Mouse (Mus musculus): ENCODE results near the gene Tanc2. TPM values are rescaled to one million over a fixed set of nuclear protein-coding genes. Genes with fewer than 3 reads are reported as not detected.

Tanc2 gene
- polyA plus RNA-seq, 1 experiment from 2014 or later, result 12.7 TPM

DNA sequence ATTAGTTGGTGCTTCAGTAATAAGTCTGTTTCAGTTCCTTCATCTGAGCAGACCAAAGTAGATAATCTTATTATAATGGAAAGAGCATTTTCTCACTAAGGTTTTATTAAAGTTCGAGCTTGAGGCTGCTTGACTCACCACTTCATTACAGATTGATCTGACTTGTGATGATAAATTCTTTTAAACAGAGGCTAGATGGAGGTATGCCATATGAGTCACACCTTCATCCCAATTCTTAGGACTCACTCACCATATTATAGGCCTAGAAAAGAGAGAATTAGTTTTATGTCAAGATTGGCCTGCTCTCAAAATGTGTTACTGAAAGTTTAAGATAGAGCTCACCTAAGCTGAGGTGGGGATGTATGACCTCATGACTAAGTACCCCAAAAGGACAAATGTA, 153.4 kb downstream of the Tanc2 start:
- in situ Hi-C loops (cut with MboI; ENCODE audit: low pct_unique_long_range_greater_than_20kb), result no loop called here
- no peak for DNase-seq (ENCODE audit: low read depth, low spot score)

DNA sequence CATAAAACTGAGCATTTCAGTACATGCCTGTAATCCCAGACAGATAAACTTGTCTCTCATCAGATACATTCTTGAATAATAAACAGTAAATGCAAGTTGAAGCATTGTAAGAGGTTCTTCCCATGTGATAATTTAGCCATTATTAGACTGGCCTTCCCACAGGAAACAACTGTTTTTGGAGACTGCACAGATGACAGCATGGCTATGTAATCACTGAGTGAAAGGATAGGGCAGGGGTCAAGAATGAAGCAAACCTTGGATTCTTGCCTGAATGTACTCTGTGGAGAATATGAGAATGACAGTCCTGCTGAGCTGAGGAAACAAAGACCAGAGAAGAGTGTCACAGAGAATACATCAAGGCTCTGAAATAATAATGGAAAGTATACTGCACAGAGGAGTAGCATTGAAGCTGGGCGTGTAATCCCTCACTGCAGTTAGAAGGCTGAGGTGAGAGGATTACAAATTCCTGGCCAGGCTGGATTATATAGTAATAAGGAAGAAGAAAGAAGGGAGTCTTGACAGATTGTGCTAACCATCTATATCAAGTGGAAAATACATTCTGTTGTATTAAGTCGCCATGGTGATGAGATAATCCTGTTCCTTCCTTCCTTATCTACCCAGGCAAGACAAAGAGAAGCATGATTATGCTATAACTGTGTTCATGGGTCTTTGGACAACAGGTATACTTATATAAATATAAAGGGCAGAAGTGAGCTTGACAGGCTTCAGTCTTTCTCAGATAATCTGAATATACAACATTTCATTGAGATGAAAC, 159.7 kb downstream of the Tanc2 start:
- CTCF ChIA-PET, result no interaction called here

More for the DNA sequence above, 153.4 kb downstream of the Tanc2 start:
- POLR2A ChIA-PET, result no interaction called here
- no peak for ATAC-seq
- CTCF ChIA-PET, result interaction anchor here (0.8 to 2.2 kb wide), 2 partner anchors 10 to 55 kb away, joined by 3 to 7 read pairs; no protein-coding TSS in a partner anchor
- TF ChIP-seq CTCF (IDR thresholded peaks at IDR 0.05), result no peak
- no peaks in the 10 kb centered on the region for H3K27me3 ChIP-seq

DNA sequence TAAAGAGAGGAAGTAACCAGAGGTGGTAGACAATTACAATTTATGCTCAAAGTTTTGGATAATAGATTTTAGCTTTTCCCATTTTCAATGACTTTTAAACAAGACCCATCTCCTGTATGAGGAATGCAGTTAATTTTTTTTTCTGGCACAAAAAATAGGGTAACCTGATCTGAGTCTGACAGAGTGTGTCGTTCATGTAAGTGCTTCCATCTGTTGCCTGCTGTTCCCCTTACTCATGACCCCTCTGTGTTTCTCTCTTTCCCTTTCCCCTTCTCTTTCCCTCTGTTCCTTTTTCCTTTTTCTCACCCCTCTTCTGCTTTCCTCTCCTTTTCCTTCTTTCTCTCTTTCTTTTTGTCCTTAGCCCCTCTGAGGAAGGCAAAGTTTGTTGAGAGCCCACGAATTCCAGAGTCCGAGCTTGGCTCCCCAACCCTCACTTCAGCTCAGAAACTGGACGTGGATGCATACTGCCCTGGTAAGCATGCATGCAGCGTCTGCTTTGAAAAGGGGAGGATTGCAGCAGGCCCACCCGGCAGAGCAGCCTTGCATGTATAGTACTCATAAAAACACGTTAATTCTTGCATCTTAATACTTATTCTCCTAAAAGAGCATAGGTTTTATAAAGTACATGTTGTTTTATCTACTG, 168.9 kb downstream of the Tanc2 start:
- TF ChIP-seq CTCF (IDR thresholded peaks at IDR 0.05), result no peak
- no peaks in the 10 kb centered on the region for H3K27me3 ChIP-seq
- no peak for DNase-seq (ENCODE audit: low read depth, low spot score)
- ATAC-seq, result no peak
- in situ Hi-C loops (cut with MboI; ENCODE audit: low pct_unique_long_range_greater_than_20kb), result no loop called here
- POLR2A ChIA-PET, result no interaction called here
- CTCF ChIA-PET, result no interaction called here

More for the DNA sequence above, 159.7 kb downstream of the Tanc2 start:
- TF ChIP-seq CTCF (IDR thresholded peaks at IDR 0.05), result no peak
- ATAC-seq (no peak), DNase-seq (ENCODE audit: low read depth, low spot score) (peak; percentile 4)
- POLR2A ChIA-PET, result interaction anchor here (0.5 kb wide), 1 partner anchor 1323 kb away, joined by 4 read pairs; no protein-coding TSS in a partner anchor
- no peaks in the 10 kb centered on the region for H3K27me3 ChIP-seq
- in situ Hi-C loops (cut with MboI; ENCODE audit: low pct_unique_long_range_greater_than_20kb), result no loop called here

DNA sequence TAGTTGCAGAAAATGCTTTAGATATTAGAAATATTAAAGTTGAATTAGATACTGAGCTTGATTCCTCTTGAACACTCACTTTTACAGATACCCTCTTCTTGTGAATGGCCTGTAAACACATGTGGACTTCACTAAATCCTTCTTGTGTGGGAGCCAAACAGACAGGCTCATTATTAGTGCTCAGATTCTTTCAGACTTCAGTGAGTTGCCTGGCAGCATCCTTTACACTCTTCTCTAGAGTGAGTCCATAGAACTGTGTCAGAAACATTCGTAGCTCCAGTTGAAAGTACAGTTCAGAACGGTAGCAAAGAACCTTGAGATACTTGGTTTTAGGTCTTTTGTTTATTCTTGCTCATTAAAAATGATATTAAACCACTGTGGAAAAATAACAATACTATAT, 169.6 kb downstream of the Tanc2 start:
- in situ Hi-C loops (cut with MboI; ENCODE audit: low pct_unique_long_range_greater_than_20kb), result no loop called here
- ATAC-seq (no peak), DNase-seq (ENCODE audit: low read depth, low spot score) (no peak)
- TF ChIP-seq CTCF (IDR thresholded peaks at IDR 0.05), result no peak
- ChIA-PET CTCF (no interaction called here), POLR2A (no interaction called here)
- no peaks in the 10 kb centered on the region for H3K27me3 ChIP-seq

DNA sequence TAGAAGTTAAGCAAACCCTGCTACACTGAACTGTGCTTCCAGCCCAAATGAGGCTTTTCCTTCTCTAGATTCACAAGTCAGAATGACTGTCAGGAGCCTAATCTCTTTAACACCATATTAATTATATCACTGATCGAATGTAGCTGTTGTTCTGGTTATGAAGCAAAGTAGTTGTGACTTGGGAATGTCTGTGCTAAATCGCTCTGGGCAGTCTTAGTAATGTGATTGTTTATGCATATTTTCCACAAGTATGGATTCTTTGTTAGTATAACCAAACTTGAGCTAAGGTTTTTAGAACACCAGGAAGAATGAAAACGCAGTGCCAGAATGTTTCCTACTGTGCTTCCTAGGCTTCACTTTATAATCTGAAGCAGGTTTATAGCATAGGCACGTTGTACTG, 170.6 kb downstream of the Tanc2 start:
- ATAC-seq, result no peak
- H3K27me3 ChIP-seq, result no peaks in the 10 kb centered on the region
- no peak for TF ChIP-seq CTCF (IDR thresholded peaks at IDR 0.05)
- in situ Hi-C loops (cut with MboI; ENCODE audit: low pct_unique_long_range_greater_than_20kb), result no loop called here
- no peak for DNase-seq (ENCODE audit: low read depth, low spot score)
- ChIA-PET POLR2A (no interaction called here), CTCF (no interaction called here)

DNA sequence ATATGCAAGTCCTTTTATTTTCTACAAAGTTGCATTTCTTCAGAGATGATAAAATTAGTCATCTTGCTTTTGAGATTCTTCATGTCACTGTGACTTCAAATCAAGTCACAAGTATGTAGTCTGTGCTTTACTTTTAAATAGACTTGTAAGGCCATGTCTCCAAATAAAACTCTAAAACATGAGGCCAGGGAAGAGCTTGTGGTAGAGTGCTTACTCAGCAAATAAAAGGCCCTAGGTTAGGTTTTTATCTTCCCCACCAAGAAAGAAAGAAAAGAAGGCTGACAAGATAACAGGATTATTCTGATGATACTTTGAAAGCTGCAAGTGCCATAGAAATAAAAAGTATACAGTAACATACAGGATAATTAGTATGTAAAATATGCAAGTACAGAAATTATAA, 188.0 kb downstream of the Tanc2 start:
- ATAC-seq, result no peak
- no peak for DNase-seq (ENCODE audit: low read depth, low spot score)
- in situ Hi-C loops (cut with MboI; ENCODE audit: low pct_unique_long_range_greater_than_20kb), result no loop called here
- H3K27me3 ChIP-seq, result no peaks in the 10 kb centered on the region
- ChIA-PET POLR2A (no interaction called here), CTCF (no interaction called here)
- TF ChIP-seq CTCF (IDR thresholded peaks at IDR 0.05), result no peak

DNA sequence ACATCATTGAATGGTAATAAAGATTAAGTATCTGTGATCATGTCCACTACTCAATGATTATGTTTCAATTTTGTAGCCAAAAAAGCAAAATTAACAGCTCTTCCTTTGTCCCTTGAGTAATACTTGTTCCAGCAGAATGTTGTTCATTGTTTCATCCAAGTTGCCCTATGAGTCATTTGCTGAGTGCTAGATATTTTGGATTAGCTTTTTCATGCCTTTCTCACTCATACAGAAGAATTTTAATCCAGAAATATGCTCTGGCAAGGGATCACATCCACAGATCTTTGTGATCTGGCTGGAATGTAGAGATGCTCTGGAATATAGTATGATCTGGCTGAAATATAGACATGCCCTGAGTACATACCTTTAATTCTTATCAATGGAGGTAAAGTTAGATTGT, 202.7 kb downstream of the Tanc2 start:
- no peak for TF ChIP-seq CTCF (IDR thresholded peaks at IDR 0.05)
- DNase-seq (ENCODE audit: low read depth, low spot score) (no peak), ATAC-seq (no peak)
- no peaks in the 10 kb centered on the region for H3K27me3 ChIP-seq
- in situ Hi-C loops (cut with MboI; ENCODE audit: low pct_unique_long_range_greater_than_20kb), result no loop called here
- POLR2A ChIA-PET, result no interaction called here
- CTCF ChIA-PET, result no interaction called here

DNA sequence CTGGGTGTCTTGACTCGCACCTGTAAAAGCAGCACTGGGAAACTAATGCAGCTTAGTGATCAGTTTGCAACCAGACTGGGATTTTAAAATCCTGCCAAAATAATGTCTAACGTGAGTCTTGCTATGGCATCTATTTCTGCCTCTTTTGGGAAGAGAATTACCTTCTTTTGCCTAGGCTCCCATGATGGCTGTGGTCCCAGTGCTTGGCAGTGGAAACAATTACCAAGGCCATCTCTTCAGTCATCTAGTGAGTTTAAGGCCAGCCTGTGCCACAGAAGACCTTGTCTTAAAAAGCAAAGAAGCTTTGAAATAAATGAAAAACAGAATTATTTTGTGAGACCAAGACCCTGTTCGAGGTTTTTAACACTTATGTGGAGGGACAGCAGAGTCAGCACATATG, 213.9 kb downstream of the Tanc2 start:
- H3K27me3 ChIP-seq, result no peaks in the 10 kb centered on the region
- CTCF ChIA-PET, result interaction anchor here (1.5 kb wide), 1 partner anchor 10 kb away, joined by 5 read pairs; no protein-coding TSS in a partner anchor
- in situ Hi-C loops (cut with MboI; ENCODE audit: low pct_unique_long_range_greater_than_20kb), result no loop called here
- DNase-seq (ENCODE audit: low read depth, low spot score), result no peak
- POLR2A ChIA-PET, result interaction anchor here (0.7 kb wide), 1 partner anchor 10 kb away, joined by 3 read pairs; no protein-coding TSS in a partner anchor
- no peak for ATAC-seq
- TF ChIP-seq CTCF (IDR thresholded peaks at IDR 0.05), result no peak

DNA sequence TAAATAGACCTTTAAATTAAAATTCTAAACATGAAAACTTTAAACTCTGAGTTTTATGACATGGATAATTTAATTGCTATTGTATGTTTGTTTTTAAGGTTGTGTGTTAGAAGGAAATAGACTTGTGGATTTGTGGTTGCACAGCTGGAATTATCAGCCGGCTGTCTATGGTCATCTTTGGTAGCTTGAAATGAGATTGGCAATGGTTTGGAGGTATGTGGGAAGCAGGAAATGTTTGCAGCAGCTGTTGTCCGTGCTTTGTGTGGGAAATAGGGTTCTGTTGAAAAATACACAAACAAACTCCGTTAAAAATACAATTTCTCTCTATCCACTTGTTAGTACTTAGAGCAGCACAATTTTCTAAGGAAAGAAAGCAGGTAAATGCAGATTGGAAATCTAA, 215.0 kb downstream of the Tanc2 start:
- CTCF ChIA-PET, result no interaction called here
- DNase-seq (ENCODE audit: low read depth, low spot score) (no peak), ATAC-seq (no peak)
- POLR2A ChIA-PET, result no interaction called here
- in situ Hi-C loops (cut with MboI; ENCODE audit: low pct_unique_long_range_greater_than_20kb), result no loop called here
- H3K27me3 ChIP-seq, result no peaks in the 10 kb centered on the region
- TF ChIP-seq CTCF (IDR thresholded peaks at IDR 0.05), result no peak

DNA sequence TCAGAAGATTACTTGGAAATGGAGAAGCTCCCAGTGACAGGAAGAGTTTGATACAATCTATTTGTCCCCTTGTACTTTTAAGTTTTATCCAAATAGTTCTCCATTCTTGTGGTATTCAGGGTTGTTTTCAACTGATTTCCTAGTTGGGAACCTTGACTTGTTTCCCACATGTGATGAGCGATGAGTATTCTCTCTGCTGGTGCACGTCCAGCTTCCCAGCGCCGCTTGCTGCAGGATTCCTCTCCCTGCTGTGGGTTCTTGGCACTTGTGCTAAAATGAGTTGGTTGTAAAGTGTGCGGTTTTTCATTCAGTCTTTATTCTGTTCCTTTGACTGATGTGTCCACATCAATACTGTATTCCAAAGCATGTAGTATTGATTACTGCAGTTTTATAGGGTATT, 217.3 kb downstream of the Tanc2 start:
- TF ChIP-seq CTCF (IDR thresholded peaks at IDR 0.05), result no peak
- POLR2A ChIA-PET, result no interaction called here
- DNase-seq (ENCODE audit: low read depth, low spot score), result no peak
- no peaks in the 10 kb centered on the region for H3K27me3 ChIP-seq
- in situ Hi-C loops (cut with MboI; ENCODE audit: low pct_unique_long_range_greater_than_20kb), result no loop called here
- CTCF ChIA-PET, result no interaction called here
- ATAC-seq, result no peak

DNA sequence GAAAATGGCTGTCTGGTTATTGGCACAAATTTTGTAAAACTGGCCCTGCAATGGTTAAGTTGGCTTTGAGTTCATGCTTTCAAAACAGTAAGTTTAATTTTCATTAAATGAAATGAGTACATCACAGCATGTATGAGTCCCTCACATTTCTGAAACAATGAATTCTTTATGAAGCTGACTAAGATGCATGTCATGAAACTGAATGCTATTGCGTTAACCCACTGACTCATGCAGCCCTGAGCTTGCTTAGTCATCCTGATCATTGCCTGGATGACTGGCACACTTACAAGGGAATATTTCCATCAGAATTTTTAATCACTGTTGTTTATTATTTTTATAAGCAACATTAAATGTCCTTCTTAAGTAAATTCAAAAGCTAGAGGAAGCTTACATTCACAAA, 233.5 kb downstream of the Tanc2 start:
- no peaks in the 10 kb centered on the region for H3K27me3 ChIP-seq
- ATAC-seq, result no peak
- no peak for TF ChIP-seq CTCF (IDR thresholded peaks at IDR 0.05)
- ChIA-PET CTCF (no interaction called here), POLR2A (no interaction called here)
- in situ Hi-C loops (cut with MboI; ENCODE audit: low pct_unique_long_range_greater_than_20kb), result no loop called here
- DNase-seq (ENCODE audit: low read depth, low spot score), result peak; percentile 19

All from Patski (cell line).